25 mouse cellular contexts compared by ENCODE assay signal in genomic region chr7:65354908-65355307, GRCm38 (mm10).
A peak's percentile ranks its signal among the peaks of the same experiment; 100 is the strongest.
DNase-seq lines count a peak whose midpoint lies in the region; ATAC-seq lines count a peak whose summit lies in the region.
"Had no signal": no experiment of that assay in that cellular context is flagged by ENCODE, and none has a peak within 500 bp of the region (broad histone marks: within the 10 kb centered on the region; RNA-seq: fewer than 3 reads in every experiment).

No protein-coding gene starts in this region.

- H3K9ac ChIP-seq in heart, embryonic 13.5 days = no peak overlapping the region
- no peak overlapping the region for H3K9ac ChIP-seq in kidney, embryonic 16.5 days (replicated peaks; ENCODE audit: low read length)
- H3K9ac ChIP-seq: forebrain, embryonic 13.5 days; hindbrain, embryonic 14.5 days; neural tube, embryonic 15.5 days had no signal

- no peak for ATAC-seq in heart, embryonic 13.5 days (ENCODE audit: extremely low read depth, insufficient number of reproducible peaks, low FRiP score, low TSS enrichment)
- no peak for ATAC-seq in kidney, embryonic 16.5 days (ENCODE audit: low FRiP score, low TSS enrichment)
- ATAC-seq in megakaryocyte, adult 5-6 weeks (ENCODE audit: poor library complexity, severe bottlenecking) = no peak
- ATAC-seq: forebrain, embryonic 13.5 days; midbrain, embryonic 16.5 days; Patski had no signal

- peaks cover 14% of the 10 kb centered on the region; the same call in 1 of the 2 replicates for H3K36me3 ChIP-seq in heart, embryonic 13.5 days
- H3K36me3 ChIP-seq in kidney, embryonic 16.5 days (ENCODE audit: insufficient read depth, low read length) = no peaks in the 10 kb centered on the region
- peaks cover 2% of the 10 kb centered on the region for H3K36me3 ChIP-seq in megakaryocyte, embryonic 14.5 days (replicated peaks; ENCODE audit: low read length)
- H3K36me3 ChIP-seq: neural tube, embryonic 15.5 days had no signal

- H3K4me3 ChIP-seq in heart, embryonic 13.5 days = no peak overlapping the region
- H3K4me3 ChIP-seq in kidney, embryonic 16.5 days (ENCODE audit: low read length) = no peak overlapping the region
- H3K4me3 ChIP-seq in megakaryocyte, embryonic 14.5 days (replicated peaks) = peak overlapping the region; percentile 67
- H3K4me3 ChIP-seq: erythroblast, embryonic 14.5 days; forebrain, embryonic 13.5 days; left cerebral cortex, adult 2 months; neural tube, embryonic 15.5 days had no signal

- H3K4me2 ChIP-seq in heart, embryonic 13.5 days = peak overlapping the region; percentile 28; the same call in 1 of the 2 replicates
- no peak overlapping the region for H3K4me2 ChIP-seq in kidney, embryonic 16.5 days (replicated peaks; ENCODE audit: low read depth, low read length)
- H3K4me2 ChIP-seq: forebrain, embryonic 13.5 days; hindbrain, embryonic 14.5 days; neural tube, embryonic 15.5 days had no signal

- peaks cover 61% of the 10 kb centered on the region for H3K4me1 ChIP-seq in heart, embryonic 13.5 days
- peaks cover 31% of the 10 kb centered on the region for H3K4me1 ChIP-seq in kidney, embryonic 16.5 days (ENCODE audit: insufficient read depth, low read length)
- peaks cover 60% of the 10 kb centered on the region for H3K4me1 ChIP-seq in megakaryocyte, embryonic 14.5 days

- no peak for DNase-seq in heart, postnatal 4 days
- DNase-seq in kidney, postnatal 36 days = no peak
- DNase-seq in ovary, postnatal 36 days (ENCODE audit: low spot score) = no peak
- DNase-seq: adrenal gland, adult 8-10 months; cerebellum, adult 8-10 months; gastrocnemius, postnatal 25 days; heart, postnatal 14 days; kidney, postnatal 14 days; layer of hippocampus, adult 9-11 months; left cerebral cortex, postnatal 4 days; liver; lung, adult 18-20 months; right cerebral cortex, postnatal 25 days; thymus, adult 2 months had no signal

- H3K9me3 ChIP-seq in heart, embryonic 13.5 days = no peaks in the 10 kb centered on the region
- no peaks in the 10 kb centered on the region for H3K9me3 ChIP-seq in kidney, embryonic 16.5 days (ENCODE audit: low read length)
- H3K9me3 ChIP-seq in megakaryocyte, embryonic 14.5 days = no peaks in the 10 kb centered on the region
- H3K9me3 ChIP-seq: forebrain, embryonic 13.5 days; neural tube, embryonic 15.5 days had no signal

- H3K27ac ChIP-seq in heart, embryonic 13.5 days (replicated peaks) = peak overlapping the region; percentile 71
- peak overlapping the region; percentile 69; the same call in 1 of the 2 replicates for H3K27ac ChIP-seq in kidney, embryonic 16.5 days (ENCODE audit: low read length)
- H3K27ac ChIP-seq: forebrain, embryonic 13.5 days; hindbrain, embryonic 14.5 days; left cerebral cortex, adult 2 months; neural tube, embryonic 15.5 days had no signal

- H3K27me3 ChIP-seq in heart, embryonic 13.5 days (replicated peaks) = no peaks in the 10 kb centered on the region
- no peaks in the 10 kb centered on the region for H3K27me3 ChIP-seq in kidney, embryonic 16.5 days (ENCODE audit: insufficient read depth, low read length)
- H3K27me3 ChIP-seq in megakaryocyte, embryonic 14.5 days (replicated peaks) = no peaks in the 10 kb centered on the region
- H3K27me3 ChIP-seq: forebrain, embryonic 13.5 days; neural tube, embryonic 15.5 days; Patski had no signal

- 56% methylated on average over 2 of the region's 2 CpGs for WGBS in heart, embryonic 13.5 days
- WGBS in kidney, embryonic 16.5 days = 48% methylated on average over 2 of the region's 2 CpGs
